Mouse (Mus musculus): ENCODE results near the gene Pdlim7. TPM values are rescaled to one million over a fixed set of nuclear protein-coding genes. Genes with fewer than 3 reads are reported as not detected.

The Pdlim7 gene
- total RNA-seq (2021): 10 to 100 TPM; 52.3 to 56.6 TPM
- long read RNA-seq, experiment 1, transcript Pdlim7-201 (13 exons, 1,697 nt): major isoform, 28 of 84 reads
- long read RNA-seq, experiment 1, partial matches to known transcripts: 8 of 84 reads
- long read RNA-seq, experiment 1, other reads (novel, unspliced or antisense): 45 of 84 reads
- long read RNA-seq, experiment 2, transcript Pdlim7-201 (13 exons, 1,697 nt): major isoform, 12 of 53 reads
- long read RNA-seq, experiment 2, partial matches to known transcripts: 9 of 53 reads
- long read RNA-seq, experiment 2, other reads (novel, unspliced or antisense): 28 of 53 reads

GRCm38 (mm10) chr13:55513111-55513748, at the start of gene Pdlim7:
TSS of gene Pdlim7 (minus strand) at chr13:55513676.
- intact Hi-C loops (cut with DNase I): loop anchor here (1.0 to 2.0 kb wide), 2 partner anchors 40 to 94 kb away; no protein-coding TSS in a partner anchor
- peak; percentile 95 for DNase-seq

DNA sequence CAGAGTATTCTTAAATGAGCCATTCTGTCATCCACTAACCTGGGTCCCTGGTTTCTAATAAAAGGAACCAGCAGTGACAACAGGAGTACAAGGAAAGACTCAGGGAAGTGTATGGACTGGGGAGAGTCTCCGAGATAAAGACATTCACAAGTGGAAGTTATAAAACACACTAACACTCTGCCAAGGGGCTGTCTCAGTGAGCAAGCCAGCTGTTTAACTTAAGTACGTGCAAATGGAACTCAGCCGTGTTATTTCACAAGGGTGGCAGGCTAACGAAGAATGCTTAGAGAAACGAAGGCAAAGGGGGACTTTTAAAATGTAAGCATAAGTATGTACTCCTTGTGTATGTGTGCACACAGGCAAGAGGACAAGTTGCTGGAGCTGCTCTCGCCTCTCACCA, 44.0 kb upstream of the Pdlim7 start:
- intact Hi-C loops (cut with DNase I): no loop called here
- no peak for DNase-seq

- no peak for DNase-seq
- intact Hi-C loops (cut with DNase I): no loop called here
Observed at GRCm38 (mm10) chr13:55555921-55556320, 42.4 kb upstream of the Pdlim7 start.

DNA sequence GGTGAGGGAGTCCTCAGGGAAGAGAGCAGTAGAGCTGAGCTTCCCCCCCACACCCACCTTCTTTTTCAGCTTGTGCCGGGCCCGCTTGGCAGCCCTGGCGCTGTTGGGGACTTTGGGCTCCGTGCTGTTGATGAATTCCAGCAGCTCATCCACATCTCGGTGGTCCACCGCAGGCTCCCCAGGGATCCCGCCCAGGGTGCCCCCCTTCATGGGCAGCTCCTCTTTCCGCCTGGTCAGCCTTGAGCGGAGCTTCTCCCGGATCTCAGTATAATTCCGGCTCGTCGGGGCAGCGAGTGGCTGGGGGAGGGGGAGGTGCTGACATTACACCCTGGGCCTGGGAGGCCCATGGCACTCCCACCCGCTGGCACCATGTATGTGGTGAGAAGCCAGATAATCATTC, 35.6 kb upstream of the Pdlim7 start:
- no peak for DNase-seq
- intact Hi-C loops (cut with DNase I): no loop called here

- no peak for DNase-seq
- intact Hi-C loops (cut with DNase I): no loop called here
Observed at GRCm38 (mm10) chr13:55548426-55548825, 35.0 kb upstream of the Pdlim7 start.

DNA sequence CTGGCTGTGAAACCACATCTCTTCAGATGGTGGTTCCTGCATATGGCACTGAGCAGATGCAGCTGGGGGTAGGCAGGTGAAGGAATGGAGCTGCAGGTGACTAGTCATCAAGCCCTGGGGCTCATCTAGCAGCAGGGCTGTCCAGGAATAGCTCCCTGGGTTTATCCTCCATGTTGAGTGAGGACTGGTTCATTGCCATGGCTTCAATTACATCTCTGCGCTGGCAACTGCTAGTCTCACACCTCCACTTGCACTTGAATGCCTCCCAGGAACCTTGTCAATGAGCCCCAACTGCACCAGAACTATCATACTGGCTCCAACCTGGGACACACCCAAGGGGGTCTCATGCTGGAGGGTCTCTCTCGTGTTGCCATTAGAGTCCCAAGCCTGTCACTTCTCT, 34.4 kb upstream of the Pdlim7 start:
- intact Hi-C loops (cut with DNase I): no loop called here
- DNase-seq: no peak

DNA sequence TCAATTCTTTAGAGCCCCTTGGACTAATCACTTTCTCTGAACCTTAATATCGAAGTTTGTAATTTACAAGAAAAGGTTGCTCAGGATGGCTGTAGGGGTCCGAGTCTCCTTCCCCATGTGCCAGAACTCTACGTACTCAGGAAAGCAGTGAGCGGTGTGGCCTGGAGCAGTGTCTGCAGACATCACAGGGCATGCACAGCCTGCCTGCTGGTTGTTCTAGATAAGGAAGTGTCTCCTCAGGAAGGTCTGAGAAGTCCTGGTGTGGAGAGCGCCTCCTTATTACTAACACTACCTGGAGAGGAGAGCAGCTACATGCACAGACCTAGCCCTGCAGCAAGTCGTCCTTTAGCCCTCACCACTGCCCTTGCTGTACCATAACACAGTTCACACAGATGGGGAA, 31.3 kb upstream of the Pdlim7 start:
- intact Hi-C loops (cut with DNase I): no loop called here
- no peak for DNase-seq

DNA sequence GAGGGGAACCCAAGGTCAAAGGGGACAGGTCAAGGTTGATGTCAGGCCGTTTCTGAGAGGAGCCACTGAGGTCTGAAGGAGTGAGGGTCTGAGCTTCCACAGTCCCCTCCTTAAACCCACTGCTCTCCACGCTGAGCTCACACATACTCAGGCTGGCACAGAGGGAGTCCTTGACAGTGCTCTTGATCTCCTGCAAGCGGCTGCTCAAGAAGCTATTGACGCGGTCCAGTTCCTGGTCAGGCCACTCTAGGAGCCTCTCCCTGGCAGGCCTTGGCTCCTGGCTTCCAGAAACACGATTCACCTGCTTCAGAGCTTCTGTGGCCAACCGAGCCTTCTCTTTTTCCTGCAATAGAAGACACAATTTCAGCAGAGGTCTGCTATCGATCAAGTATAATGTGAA, 30.0 kb upstream of the Pdlim7 start:
- DNase-seq: no peak
- intact Hi-C loops (cut with DNase I): no loop called here

GRCm38 (mm10) chr13:55542891-55543290, 29.4 kb upstream of the Pdlim7 start:
- intact Hi-C loops (cut with DNase I): no loop called here
- DNase-seq: no peak

- DNase-seq: peak in 1 of 2 experiments; percentile 45
- intact Hi-C loops (cut with DNase I): no loop called here
Observed at GRCm38 (mm10) chr13:55540933-55541332, 27.5 kb upstream of the Pdlim7 start.

DNA sequence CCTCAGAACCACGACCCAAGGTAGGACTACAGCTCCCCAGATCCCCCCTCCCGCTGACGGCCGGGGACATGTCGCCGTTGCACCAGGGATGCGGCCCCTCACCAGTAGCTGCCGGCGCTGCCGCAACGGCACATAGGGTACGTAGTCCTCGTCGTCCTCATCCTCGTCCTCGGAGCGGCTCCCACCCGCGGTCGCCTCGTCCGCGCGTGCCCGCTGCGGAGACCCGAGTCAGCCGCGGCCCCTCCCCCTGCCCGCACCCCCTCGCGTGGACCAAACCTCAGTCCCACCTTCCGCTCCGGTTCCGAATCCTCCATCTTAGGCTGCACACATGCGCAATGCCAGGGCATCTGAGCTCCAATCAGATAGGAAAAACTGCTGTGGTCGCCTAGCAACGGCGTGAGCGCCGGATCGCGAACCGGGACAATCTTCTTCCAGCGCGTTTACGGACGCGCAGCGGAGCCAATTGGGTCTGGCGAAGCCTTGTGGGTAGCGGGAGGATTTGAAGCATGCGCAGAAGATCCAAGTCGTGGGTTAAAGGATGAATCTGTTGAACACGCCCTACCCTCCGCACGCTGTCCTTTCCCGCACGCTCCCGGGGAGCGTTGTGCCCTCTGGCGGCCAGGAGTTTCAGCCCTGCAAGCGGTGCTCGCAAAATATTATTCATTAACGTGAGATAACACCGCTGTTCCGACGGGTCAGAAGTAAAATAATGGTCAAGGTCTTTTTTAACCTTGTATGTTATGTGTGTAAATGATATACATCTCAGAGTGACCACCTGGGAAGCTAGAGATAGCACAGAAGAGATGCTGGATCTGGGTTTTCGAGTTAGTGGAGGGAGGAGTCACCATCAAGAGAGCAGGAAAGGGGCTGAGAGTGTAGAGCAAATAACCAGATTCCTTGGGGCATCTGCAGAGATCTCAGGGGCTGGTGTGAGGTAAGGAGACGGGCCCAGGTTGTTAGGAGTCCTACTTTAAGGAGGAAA, 23.0 kb upstream of the Pdlim7 start, which contains the start of gene Ddx41:
Ddx41 (minus strand) TSS at position 465 of the 982 bp plus-strand sequence.
- intact Hi-C loops (cut with DNase I): no loop called here
- DNase-seq: peak; percentile 99

GRCm38 (mm10) chr13:55535796-55536193, 22.3 kb upstream of the Pdlim7 start:
- intact Hi-C loops (cut with DNase I): no loop called here
- DNase-seq: no peak

GRCm38 (mm10) chr13:55535191-55535590, 21.7 kb upstream of the Pdlim7 start:
- intact Hi-C loops (cut with DNase I): no loop called here
- no peak for DNase-seq

DNA sequence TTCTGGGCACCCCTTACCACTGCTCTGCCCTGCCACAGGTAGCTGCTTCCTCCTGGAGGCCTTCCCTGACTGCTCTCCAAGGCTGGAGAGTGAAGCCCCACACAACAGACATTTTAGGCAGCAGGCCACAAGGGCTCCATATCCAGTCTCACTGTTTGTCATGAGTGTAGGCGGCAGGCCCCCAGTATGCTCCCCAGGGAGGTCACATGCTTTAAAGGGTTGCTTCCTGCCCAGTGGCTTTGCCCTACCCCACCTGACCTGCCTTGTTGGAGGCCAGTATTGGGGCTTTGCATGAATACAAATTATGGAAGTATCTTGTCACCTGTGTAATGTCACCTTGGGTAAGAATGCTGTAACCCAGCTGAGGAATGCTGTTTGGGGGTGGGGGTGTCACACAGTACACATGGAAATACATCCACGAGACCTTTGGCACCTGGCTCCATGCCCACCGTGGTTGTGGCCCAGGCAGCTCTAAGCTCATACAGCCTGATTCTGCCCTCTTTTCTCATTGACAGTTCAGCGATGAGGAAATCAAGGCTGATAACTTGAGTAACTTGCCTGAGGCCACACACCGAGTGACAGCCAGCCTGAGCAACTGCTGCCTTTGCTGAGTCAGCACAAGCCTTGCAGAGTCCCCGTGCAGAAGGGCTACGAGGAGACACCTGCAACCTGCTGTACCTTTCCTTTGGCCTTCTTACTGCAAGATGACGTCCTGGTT, 15.9 kb upstream of the Pdlim7 start, which contains the start of gene Dok3:
Dok3 (minus strand) TSS at position 99 of the 718 bp plus-strand sequence.
- intact Hi-C loops (cut with DNase I): no loop called here
- no peak for DNase-seq

DNA sequence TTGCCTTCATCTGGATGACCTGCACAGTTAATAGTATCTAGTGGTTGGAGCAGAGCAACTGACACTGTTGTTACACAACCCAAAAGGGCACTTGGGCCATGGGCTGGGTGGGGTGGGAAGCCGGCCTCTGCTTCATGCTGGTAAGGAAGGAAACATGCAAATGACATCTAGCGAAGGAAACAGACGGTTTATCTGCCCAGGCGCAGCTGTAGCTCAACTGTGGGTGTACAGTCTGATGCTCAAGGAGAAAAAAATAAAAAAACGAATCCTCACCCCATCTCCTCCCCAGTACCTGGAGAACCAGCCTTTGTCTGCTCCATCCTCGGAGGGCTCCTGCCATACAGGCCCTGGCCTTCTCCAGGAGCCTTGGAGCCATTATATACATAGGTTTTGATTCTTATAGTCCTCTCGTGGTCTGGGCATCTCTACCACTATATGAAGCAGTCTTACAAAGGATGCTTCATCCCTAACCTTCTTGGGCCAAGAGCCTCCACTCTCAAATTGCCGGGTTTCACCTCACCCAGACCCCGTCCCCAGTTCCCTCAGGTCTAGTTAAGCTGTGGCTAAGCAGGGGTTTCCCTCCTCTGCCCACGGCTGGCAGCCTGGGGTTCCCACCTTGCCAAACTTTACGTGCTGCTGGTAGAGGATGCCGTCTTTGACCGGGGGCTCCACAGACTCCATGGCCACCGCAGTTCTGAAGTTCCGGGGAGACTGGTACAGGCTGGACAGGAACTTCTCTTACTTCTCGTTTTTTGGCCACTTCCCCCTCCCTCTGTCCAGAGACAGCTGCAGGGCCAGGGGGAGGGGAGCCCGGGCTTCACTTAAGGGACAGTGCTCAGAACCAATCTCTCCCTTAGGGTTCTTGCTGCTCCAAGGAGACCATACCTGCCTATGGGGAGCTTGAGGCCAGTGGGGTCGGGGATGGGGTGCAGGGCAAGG, 14.6 kb upstream of the Pdlim7 start:
- intact Hi-C loops (cut with DNase I): no loop called here
- no peak for DNase-seq

DNA sequence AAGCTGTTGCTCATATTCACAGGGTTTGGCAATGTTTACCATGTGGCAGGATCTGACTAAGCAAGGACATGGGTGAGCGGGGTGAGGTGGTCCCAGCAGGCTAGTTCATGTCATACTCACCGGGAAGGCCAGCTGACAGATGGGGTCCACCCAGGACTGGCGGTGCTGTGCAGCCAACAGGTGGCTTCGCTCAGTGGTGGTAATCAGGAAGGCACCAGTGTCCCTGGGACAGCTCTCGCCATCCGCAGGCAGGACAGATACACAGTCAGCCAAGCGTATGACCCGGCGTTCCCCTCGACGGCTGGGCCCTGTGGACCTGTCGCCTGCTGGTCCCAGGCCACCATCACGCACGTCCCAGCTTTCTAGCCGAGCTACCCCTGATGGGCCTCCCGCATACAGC, 13.7 kb upstream of the Pdlim7 start:
- intact Hi-C loops (cut with DNase I): no loop called here
- DNase-seq: no peak

- intact Hi-C loops (cut with DNase I): no loop called here
- no peak for DNase-seq
Observed at GRCm38 (mm10) chr13:55525733-55526553, 12.5 kb upstream of the Pdlim7 start.

- intact Hi-C loops (cut with DNase I): no loop called here
Observed at GRCm38 (mm10) chr13:55523951-55524600, 10.6 kb upstream of the Pdlim7 start.

More at GRCm38 (mm10) chr13:55523951-55524600, 10.6 kb upstream of the Pdlim7 start:
- DNase-seq: no peak

Data from heart, postnatal 14 days (tissue).